Mouse (Mus musculus): ENCODE results near the gene Tcf7l1. TPM values are rescaled to one million over a fixed set of nuclear protein-coding genes. Genes with fewer than 3 reads are reported as not detected.

The Tcf7l1 gene
- 0.24 TPM for polyA plus RNA-seq (2017; shearing (Covaris generic))

DNA sequence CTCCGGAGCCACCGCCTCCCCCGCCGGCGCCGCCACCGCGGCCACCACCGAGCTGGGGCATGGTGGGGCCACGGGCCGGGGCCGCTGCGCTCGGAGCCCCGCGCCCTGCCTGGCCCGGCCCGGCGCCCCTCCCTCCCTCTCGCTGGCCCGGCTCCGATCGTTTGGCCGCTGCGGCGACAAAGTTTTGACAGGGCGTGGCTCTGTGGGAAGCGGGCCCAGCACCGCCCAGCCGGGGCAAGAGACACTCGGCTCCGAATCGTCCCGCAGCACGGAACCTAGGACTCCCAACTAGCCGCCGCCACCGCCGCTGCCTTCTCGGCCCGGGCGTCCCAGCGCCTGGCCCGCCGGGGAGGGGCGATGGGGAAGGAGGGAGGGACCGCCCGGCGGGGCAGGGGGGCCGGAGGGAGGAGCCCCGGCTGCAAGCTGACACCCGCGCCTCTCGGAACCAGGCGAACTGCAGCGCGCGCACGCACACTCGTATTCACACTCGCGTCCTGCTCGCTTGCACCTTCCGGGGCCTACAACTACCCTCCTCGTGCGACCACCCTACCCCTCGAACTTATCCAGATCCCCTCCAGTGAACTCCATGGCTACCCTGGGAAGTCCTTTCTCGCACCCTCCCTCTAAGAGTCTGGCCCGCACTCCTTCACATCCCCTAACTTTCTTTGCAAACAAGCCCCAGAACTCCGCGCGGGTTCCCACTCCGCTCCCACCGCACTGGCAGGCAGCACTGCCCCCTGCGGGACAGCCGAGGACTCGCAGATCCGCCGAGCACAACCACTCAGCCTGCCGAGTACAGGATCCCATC lies at the start of gene Tcf7l1:
Gene Tcf7l1, minus strand, starts transcription at position 363 of the 808 bp plus-strand sequence.

DNA sequence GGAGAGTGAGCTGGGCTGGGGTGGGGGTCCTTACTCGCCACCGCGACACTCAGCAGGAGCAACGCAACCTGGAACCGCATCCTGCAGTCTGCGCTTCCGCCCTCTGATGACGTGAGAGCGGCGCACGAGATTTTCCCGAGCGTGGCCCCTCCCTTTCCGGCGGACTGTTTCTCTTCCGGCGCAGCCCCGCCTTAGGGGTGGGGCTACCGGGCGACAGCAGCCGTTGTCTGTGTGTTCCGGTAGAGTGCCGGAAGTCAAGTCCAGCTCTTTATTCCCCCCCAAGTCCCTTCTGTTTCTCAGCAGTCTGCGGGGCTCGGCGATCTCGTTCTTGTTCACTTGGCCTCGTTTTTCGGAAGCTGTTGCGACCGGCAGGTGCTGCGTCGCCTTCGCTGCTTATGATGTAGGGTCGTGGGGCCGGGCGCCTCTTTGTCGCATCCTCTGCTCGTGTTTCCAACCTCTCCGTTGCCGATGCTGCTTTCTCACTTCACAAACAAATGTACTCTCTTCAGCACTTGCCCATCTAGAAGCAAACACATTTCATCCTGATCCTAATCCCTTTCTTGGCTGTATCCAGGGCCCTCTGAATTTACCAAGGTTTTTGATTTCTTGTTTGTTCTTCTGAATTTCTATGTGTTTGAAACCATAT lies 172.3 kb downstream of the Tcf7l1 start, which contains the start of gene Tgoln1:
Gene Tgoln1, minus strand, starts transcription at position 358 of the 646 bp plus-strand sequence.

DNA sequence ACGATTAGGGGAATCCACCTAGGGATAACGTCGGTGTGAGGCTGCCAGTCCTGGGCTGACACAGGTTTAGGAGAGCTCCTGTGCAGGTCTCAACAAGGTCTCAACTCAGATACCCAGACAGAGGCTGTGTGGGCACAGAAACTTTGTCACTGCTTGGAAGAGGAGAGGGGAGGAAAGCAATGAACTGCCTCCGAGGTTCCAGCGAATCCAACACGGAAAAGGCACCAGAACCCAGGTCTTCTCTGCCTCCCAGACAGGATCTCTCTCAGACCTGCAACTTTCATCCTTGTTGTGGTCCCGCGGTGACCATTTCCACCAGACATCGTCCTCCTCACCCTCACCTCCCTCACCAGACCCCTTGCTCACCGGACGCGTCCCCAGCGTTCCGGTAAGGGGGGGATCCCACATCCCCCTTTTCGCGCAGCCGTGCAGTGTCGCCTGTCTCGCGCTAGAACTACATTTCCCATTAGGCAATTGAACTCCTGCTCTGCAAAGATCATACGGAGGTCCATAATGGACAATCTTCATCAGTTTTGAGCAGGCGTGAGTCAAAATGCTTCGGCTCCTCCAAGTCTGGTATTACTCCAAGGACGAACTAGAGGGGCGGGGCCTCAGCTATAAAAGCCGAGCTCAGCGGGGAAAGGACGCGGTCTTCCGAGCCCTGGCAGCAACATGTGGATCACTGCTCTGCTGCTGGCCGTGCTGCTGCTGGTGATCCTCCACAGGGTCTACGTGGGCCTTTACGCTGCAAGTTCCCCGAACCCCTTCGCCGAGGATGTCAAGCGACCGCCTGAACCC lies 190.9 kb downstream of the Tcf7l1 start, which contains the start of the genes Elmod3 and Retsat:
Gene Elmod3, minus strand, starts transcription at position 458 of the 798 bp plus-strand sequence.
Gene Retsat, plus strand, starts transcription at position 520 of the 798 bp plus-strand sequence.

Other genes with a start within 250 kb of the Tcf7l1 start
- 50.4 TPM for gene Capg, start 244.9 kb downstream of the Tcf7l1 start, polyA plus RNA-seq (2017; shearing (Covaris generic))
- gene Elmod3, start 190.8 kb downstream of the Tcf7l1 start, polyA plus RNA-seq (2017; shearing (Covaris generic)): 5.4 TPM
- 5.3 TPM for gene Retsat, start 190.8 kb downstream of the Tcf7l1 start, polyA plus RNA-seq (2017; shearing (Covaris generic))
- 297 TPM for gene Tgoln1, start 172.3 kb downstream of the Tcf7l1 start, polyA plus RNA-seq (2017; shearing (Covaris generic))
- gene Kcmf1, start 110.7 kb upstream of the Tcf7l1 start, polyA plus RNA-seq (2017; shearing (Covaris generic)): 113 TPM
- gene Tmsb10, start 169.5 kb upstream of the Tcf7l1 start, polyA plus RNA-seq (2017; shearing (Covaris generic)): 5,059 TPM

Data from effector memory CD4-positive, alpha-beta T cell, adult 7 months (primary cell).